In genomic region chr1:150877920-150878319, GRCm38 (mm10) we compare ENCODE assay signal across 16 mouse cellular contexts.
DNase-seq lines count a peak whose midpoint lies in the region; ATAC-seq and TF ChIP-seq lines count a peak whose summit lies in the region.
"Had no signal": no experiment of that assay in that cellular context is flagged by ENCODE, and none has a peak within 500 bp of the region (broad histone marks: within the 10 kb centered on the region; RNA-seq: fewer than 3 reads in every experiment).

No protein-coding gene starts in this region.

- peak; percentile 12 to 42 for DNase-seq in cerebellum, adult 18-20 months
- DNase-seq in cerebellum, postnatal 4 days (ENCODE audit: low spot score in 2 of 2): no peak
- DNase-seq in heart, postnatal 14 days: no peak
- no peak for DNase-seq in lung, adult 2 months
- no peak for DNase-seq in urinary bladder, adult 18-20 months (ENCODE audit: low spot score in 2 of 2)
- no peak for DNase-seq in hindbrain, embryonic 11.5 days (ENCODE audit: low spot score)
- DNase-seq: cerebellum, postnatal 36 days; kidney, adult 8-10 months; thymus, postnatal 14 days had no signal

- WGBS in heart, embryonic 14.5 days: 46% methylated on average over 4 of the region's 4 CpGs
- WGBS in lung, embryonic 16.5 days: 24% methylated on average over 4 of the region's 4 CpGs
- 35% methylated on average over 4 of the region's 4 CpGs for WGBS in lung, adult 2 months
- 71% methylated on average over 4 of the region's 4 CpGs for whole genome bisulfite sequencing in hindbrain, embryonic 11.5 days

- peak overlapping the region; percentile 68 to 70 for H3K27ac ChIP-seq in heart, embryonic 14.5 days (replicated peaks in 1 of 2; ENCODE audit: control insufficient read depth in 1 of 2, insufficient read depth in 1 of 2, low read depth in 2 of 2, low read length in 2 of 2)
- H3K27ac ChIP-seq in lung, embryonic 16.5 days (ENCODE audit: low read length): peak overlapping the region; percentile 53
- H3K27ac ChIP-seq in hindbrain, embryonic 11.5 days (ENCODE audit: low read depth, low read length): no peak overlapping the region
- H3K27ac ChIP-seq: left cerebral cortex, adult 2 months; limb, embryonic 15.5 days; macrophage; midbrain, embryonic 15.5 days had no signal

- no peak for ATAC-seq in heart, embryonic 14.5 days (ENCODE audit: insufficient number of reproducible peaks, insufficient read depth, low FRiP score, low read depth)
- peak; percentile 76 for ATAC-seq in lung, embryonic 16.5 days (ENCODE audit: low read depth)
- no peak for ATAC-seq in hindbrain, embryonic 11.5 days (ENCODE audit: low FRiP score)
- ATAC-seq: hindbrain, embryonic 16.5 days; midbrain, embryonic 15.5 days had no signal

- no peaks in the 10 kb centered on the region for H3K9me3 ChIP-seq in heart, embryonic 14.5 days (ENCODE audit: control insufficient read depth, low read length)
- H3K9me3 ChIP-seq in lung, embryonic 16.5 days (ENCODE audit: control insufficient read depth, low read length): no peaks in the 10 kb centered on the region
- no peaks in the 10 kb centered on the region for H3K9me3 ChIP-seq in hindbrain, embryonic 11.5 days (ENCODE audit: control insufficient read depth, low read length)
- H3K9me3 ChIP-seq: limb, embryonic 15.5 days; midbrain, embryonic 15.5 days had no signal

- H3K36me3 ChIP-seq in heart, embryonic 14.5 days (ENCODE audit: control insufficient read depth, insufficient read depth, low read length): 0 out of 2 replicates have a peak, but pooled peaks cover 3% of the 10 kb centered on the region
- H3K36me3 ChIP-seq in lung, embryonic 16.5 days (ENCODE audit: control insufficient read depth, insufficient read depth, low read length): no peaks in the 10 kb centered on the region
- no peaks in the 10 kb centered on the region for H3K36me3 ChIP-seq in hindbrain, embryonic 11.5 days (ENCODE audit: control insufficient read depth, insufficient read depth, low read length)
- H3K36me3 ChIP-seq: limb, embryonic 15.5 days; midbrain, embryonic 15.5 days had no signal

- H3K4me1 ChIP-seq in heart, embryonic 14.5 days (ENCODE audit: control insufficient read depth in 2 of 2, insufficient read depth in 2 of 2, low read length in 2 of 2): peaks cover 7 to 32% of the 10 kb centered on the region in 2 experiments
- H3K4me1 ChIP-seq in lung, embryonic 16.5 days (replicated peaks; ENCODE audit: control insufficient read depth, insufficient read depth, low read length): peaks cover 8% of the 10 kb centered on the region
- peaks cover 24% of the 10 kb centered on the region for H3K4me1 ChIP-seq in lung, adult 2 months (ENCODE audit: control insufficient read depth, insufficient read depth, low read length)
- H3K4me1 ChIP-seq in hindbrain, embryonic 11.5 days (replicated peaks; ENCODE audit: control insufficient read depth, insufficient read depth, low read length): no peaks in the 10 kb centered on the region
- H3K4me1 ChIP-seq: midbrain, embryonic 15.5 days had no signal

- no peak for TF ChIP-seq POLR2A in lung, adult 2 months (IDR thresholded peaks at IDR 0.05; ENCODE audit: borderline replicate concordance, extremely low read depth, low read depth, low read length)

- TF ChIP-seq CTCF in lung, adult 2 months (IDR thresholded peaks at IDR 0.05; ENCODE audit: insufficient read depth, low read length): no peak

- no peak overlapping the region for H3K4me3 ChIP-seq in heart, embryonic 14.5 days (ENCODE audit: control insufficient read depth in 1 of 2, insufficient read depth in 1 of 2, low read depth in 1 of 2, low read length in 2 of 2)
- no peak overlapping the region for H3K4me3 ChIP-seq in lung, embryonic 16.5 days (ENCODE audit: low read length)
- H3K4me3 ChIP-seq in lung, adult 2 months (replicated peaks; ENCODE audit: extremely low read depth, low read depth, low read length): no peak overlapping the region
- no peak overlapping the region for H3K4me3 ChIP-seq in hindbrain, embryonic 11.5 days (ENCODE audit: low read depth, low read length)
- H3K4me3 ChIP-seq: left cerebral cortex, adult 2 months; limb, embryonic 15.5 days; midbrain, embryonic 15.5 days had no signal

- no peak overlapping the region for H3K9ac ChIP-seq in heart, embryonic 14.5 days (ENCODE audit: low read length)
- no peak overlapping the region for H3K9ac ChIP-seq in lung, embryonic 16.5 days (ENCODE audit: low read length)
- H3K9ac ChIP-seq in hindbrain, embryonic 11.5 days (ENCODE audit: low read depth, low read length): no peak overlapping the region
- H3K9ac ChIP-seq: limb, embryonic 15.5 days; midbrain, embryonic 15.5 days had no signal

- no peaks in the 10 kb centered on the region for H3K27me3 ChIP-seq in heart, embryonic 14.5 days (ENCODE audit: control insufficient read depth, insufficient read depth, low read length)
- no peaks in the 10 kb centered on the region for H3K27me3 ChIP-seq in lung, embryonic 16.5 days (ENCODE audit: control insufficient read depth, insufficient read depth, low read depth, low read length)
- no peaks in the 10 kb centered on the region for H3K27me3 ChIP-seq in hindbrain, embryonic 11.5 days (ENCODE audit: control insufficient read depth, insufficient read depth, low read length)
- H3K27me3 ChIP-seq: limb, embryonic 15.5 days; midbrain, embryonic 15.5 days had no signal

- H3K4me2 ChIP-seq in heart, embryonic 14.5 days (ENCODE audit: low read length): no peak overlapping the region
- H3K4me2 ChIP-seq in lung, embryonic 16.5 days (ENCODE audit: low read depth, low read length): no peak overlapping the region
- no peak overlapping the region for H3K4me2 ChIP-seq in hindbrain, embryonic 11.5 days (replicated peaks; ENCODE audit: low read depth, low read length)
- H3K4me2 ChIP-seq: limb, embryonic 15.5 days; midbrain, embryonic 15.5 days had no signal

- intact Hi-C loops in heart, postnatal 14 days (cut with DNase I): loop anchor here (5.0 kb wide), 1 partner anchor 39 kb away; no protein-coding TSS in a partner anchor

Comparison
In these comparisons a context has a peak if more than half of its experiments do, and no peak if none do; other contexts are left out.
1. DNase-seq: peak in cerebellum, adult 18-20 months (2 of 2); none in cerebellum, postnatal 4 days (0 of 2), heart, postnatal 14 days (0 of 2), lung, adult 2 months (single experiment), urinary bladder, adult 18-20 months (0 of 2) and hindbrain, embryonic 11.5 days (single experiment).